Mouse (Mus musculus): ENCODE measurements around the gene AL732309.1.

DNA sequence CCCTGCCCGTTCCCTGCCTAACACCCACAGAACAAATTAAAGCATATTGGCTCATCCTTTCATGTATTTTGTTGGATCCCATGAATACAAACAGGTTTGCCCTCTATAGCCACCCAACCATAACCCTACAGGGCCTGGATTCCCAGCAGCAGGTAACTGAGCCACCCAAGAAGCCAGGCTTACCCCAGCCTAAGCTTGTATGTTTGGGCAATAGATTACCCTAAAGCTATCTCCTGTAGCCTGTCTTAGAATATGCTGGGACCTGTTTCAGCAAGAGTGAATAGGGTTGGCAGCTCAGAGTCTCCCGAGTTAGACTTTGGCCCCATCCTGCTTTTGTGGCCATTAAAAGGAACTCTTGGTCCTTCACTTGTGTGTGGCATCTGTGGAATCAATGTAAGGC is 38.9 kb upstream of the AL732309.1 start:
- TF ChIP-seq CTCF (IDR thresholded peaks at IDR 0.05; ENCODE audit: insufficient read depth, low read length) (no peak), POLR2A (IDR thresholded peaks at IDR 0.05; ENCODE audit: borderline replicate concordance, extremely low read depth, low read depth, low read length) (no peak)

All from lung, adult 2 months (tissue).